Comparison of ENCODE assay signal across 19 mouse cellular contexts in the genomic region with DNA sequence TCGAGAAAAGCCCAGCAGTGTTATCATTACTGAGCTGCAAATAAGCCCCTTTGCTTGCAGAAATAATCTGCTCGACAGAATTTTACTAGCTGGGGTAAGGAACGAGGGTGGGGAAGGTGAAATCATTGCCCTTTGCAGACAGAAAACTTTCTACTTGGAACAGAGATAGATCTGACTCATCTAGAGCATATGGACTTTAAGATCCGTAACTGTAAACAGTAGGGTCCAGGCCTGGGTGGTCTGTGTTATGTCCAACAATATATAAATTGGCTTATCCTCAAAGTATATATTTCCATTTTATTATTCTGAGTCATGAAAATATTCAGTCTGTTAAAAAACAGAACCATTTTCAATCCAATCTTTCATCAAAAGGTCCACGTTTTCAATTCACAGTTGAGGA.
A peak's percentile ranks its signal among the peaks of the same experiment; 100 is the strongest.
DNase-seq lines count a peak whose midpoint lies in the region; ATAC-seq and TF ChIP-seq lines count a peak whose summit lies in the region.
"Had no signal": no experiment of that assay in that cellular context is flagged by ENCODE, and none has a peak within 500 bp of the region (broad histone marks: within the 10 kb centered on the region; RNA-seq: fewer than 3 reads in every experiment).

No protein-coding gene starts in this region.

- H3K27ac ChIP-seq in kidney, embryonic 16.5 days (ENCODE audit: low read length), result no peak overlapping the region
- H3K27ac ChIP-seq in stomach, embryonic 14.5 days (ENCODE audit: low read length), result no peak overlapping the region; the same call in 1 of the 2 replicates
- H3K27ac ChIP-seq in stomach, postnatal 0 days (replicated peaks), result no peak overlapping the region
- H3K27ac ChIP-seq in stomach, embryonic 15.5 days, result peak overlapping the region; percentile 88; the same call in 1 of the 2 replicates
- H3K27ac ChIP-seq: embryonic facial prominence, embryonic 12.5 days; forebrain, embryonic 13.5 days; hindbrain, embryonic 12.5 days had no signal

- no peak overlapping the region for H3K9ac ChIP-seq in kidney, embryonic 16.5 days (replicated peaks; ENCODE audit: low read length)
- no peak overlapping the region for H3K9ac ChIP-seq in stomach, embryonic 14.5 days (replicated peaks; ENCODE audit: low read depth, low read length)
- no peak overlapping the region for H3K9ac ChIP-seq in stomach, postnatal 0 days (ENCODE audit: low read length)
- H3K9ac ChIP-seq in stomach, embryonic 15.5 days, result no peak overlapping the region
- H3K9ac ChIP-seq: embryonic facial prominence, embryonic 12.5 days; forebrain, embryonic 13.5 days; forebrain, postnatal 0 days; heart, embryonic 13.5 days; hindbrain, embryonic 12.5 days had no signal

- no peak overlapping the region for H3K4me3 ChIP-seq in kidney, embryonic 16.5 days (ENCODE audit: low read length)
- no peak overlapping the region for H3K4me3 ChIP-seq in stomach, embryonic 14.5 days (ENCODE audit: low read depth, low read length)
- no peak overlapping the region for H3K4me3 ChIP-seq in stomach, postnatal 0 days (ENCODE audit: low read depth, low read length)
- H3K4me3 ChIP-seq in stomach, embryonic 15.5 days (replicated peaks), result no peak overlapping the region
- H3K4me3 ChIP-seq: embryonic facial prominence, embryonic 12.5 days; forebrain, embryonic 13.5 days; heart, embryonic 13.5 days; hindbrain, embryonic 12.5 days had no signal

- DNase-seq in kidney, postnatal 10 days, result no peak
- DNase-seq in stomach, postnatal 0 days (ENCODE audit: low spot score), result no peak
- DNase-seq in layer of hippocampus, postnatal 25 days (ENCODE audit: extremely low spot score in 1 of 2, low spot score in 1 of 2), result no peak
- DNase-seq: adrenal gland, adult 2 months; adrenal gland, postnatal 25 days; cerebellum, adult 18-20 months; cerebellum, adult 9-11 months; forebrain, postnatal 0 days; gastrocnemius, postnatal 14 days; heart, postnatal 10 days; heart, postnatal 4 days had no signal

- no peak for TF ChIP-seq CTCF in stomach, postnatal 0 days (IDR thresholded peaks at IDR 0.05; ENCODE audit: low read depth)

- no peak for TF ChIP-seq EP300 in stomach, postnatal 0 days (optimal IDR thresholded peaks at IDR 0.05)

- H3K4me2 ChIP-seq in kidney, embryonic 16.5 days (replicated peaks; ENCODE audit: low read depth, low read length), result no peak overlapping the region
- H3K4me2 ChIP-seq in stomach, embryonic 14.5 days (replicated peaks; ENCODE audit: low read depth, low read length), result no peak overlapping the region
- no peak overlapping the region for H3K4me2 ChIP-seq in stomach, postnatal 0 days (replicated peaks; ENCODE audit: low read depth)
- no peak overlapping the region for H3K4me2 ChIP-seq in stomach, embryonic 15.5 days
- H3K4me2 ChIP-seq: embryonic facial prominence, embryonic 12.5 days; forebrain, embryonic 13.5 days; heart, embryonic 13.5 days; hindbrain, embryonic 12.5 days had no signal

- H3K4me1 ChIP-seq in kidney, embryonic 16.5 days (ENCODE audit: insufficient read depth, low read length), result peaks cover 14% of the 10 kb centered on the region; the same call in 1 of the 2 replicates
- peaks cover 7% of the 10 kb centered on the region for H3K4me1 ChIP-seq in stomach, embryonic 14.5 days (ENCODE audit: control insufficient read depth, insufficient read depth, low read length)
- peaks cover under 1% of the 10 kb centered on the region for H3K4me1 ChIP-seq in stomach, postnatal 0 days (replicated peaks; ENCODE audit: control insufficient read depth, insufficient read depth)
- H3K4me1 ChIP-seq in stomach, embryonic 15.5 days, result peaks cover 7% of the 10 kb centered on the region; the same call in 1 of the 2 replicates
- H3K4me1 ChIP-seq: embryonic facial prominence, embryonic 12.5 days; forebrain, embryonic 13.5 days; hindbrain, embryonic 12.5 days had no signal

- ATAC-seq in kidney, embryonic 16.5 days (ENCODE audit: low FRiP score, low TSS enrichment), result peak; percentile 59; the same call in 1 of the 2 replicates
- peak; percentile 73 for ATAC-seq in stomach, embryonic 14.5 days (ENCODE audit: insufficient number of reproducible peaks, insufficient read depth, low FRiP score, low read depth)
- ATAC-seq in stomach, postnatal 0 days (ENCODE audit: low FRiP score, low TSS enrichment), result no peak
- ATAC-seq in stomach, embryonic 15.5 days (ENCODE audit: insufficient read depth, low FRiP score, low read depth), result peak; percentile 72; the same call in 1 of the 2 replicates
- ATAC-seq: forebrain, embryonic 13.5 days; forebrain, postnatal 0 days; hindbrain, embryonic 16.5 days had no signal

- 69% methylated on average over 5 of the region's 5 CpGs for WGBS in kidney, embryonic 16.5 days
- 31% methylated on average over 5 of the region's 5 CpGs for WGBS in stomach, embryonic 14.5 days
- 33% methylated on average over 5 of the region's 5 CpGs for WGBS in stomach, postnatal 0 days
- 36% methylated on average over 5 of the region's 5 CpGs for WGBS in stomach, embryonic 15.5 days

- H3K36me3 ChIP-seq in kidney, embryonic 16.5 days (ENCODE audit: insufficient read depth, low read length), result no peaks in the 10 kb centered on the region
- no peaks in the 10 kb centered on the region for H3K36me3 ChIP-seq in stomach, embryonic 14.5 days (ENCODE audit: control insufficient read depth, insufficient read depth, low read length)
- no peaks in the 10 kb centered on the region for H3K36me3 ChIP-seq in stomach, postnatal 0 days (ENCODE audit: control insufficient read depth, insufficient read depth, low read length)
- H3K36me3 ChIP-seq in stomach, embryonic 15.5 days, result no peaks in the 10 kb centered on the region
- H3K36me3 ChIP-seq: embryonic facial prominence, embryonic 12.5 days; hindbrain, embryonic 12.5 days had no signal

- no peaks in the 10 kb centered on the region for H3K27me3 ChIP-seq in kidney, embryonic 16.5 days (ENCODE audit: insufficient read depth, low read length)
- H3K27me3 ChIP-seq in stomach, embryonic 14.5 days (ENCODE audit: control insufficient read depth, insufficient read depth, low read length), result no peaks in the 10 kb centered on the region
- H3K27me3 ChIP-seq in stomach, postnatal 0 days (ENCODE audit: control insufficient read depth, insufficient read depth, low read length), result no peaks in the 10 kb centered on the region
- no peaks in the 10 kb centered on the region for H3K27me3 ChIP-seq in stomach, embryonic 15.5 days (replicated peaks)
- H3K27me3 ChIP-seq: embryonic facial prominence, embryonic 12.5 days; forebrain, embryonic 13.5 days; heart, embryonic 13.5 days; hindbrain, embryonic 12.5 days had no signal

- no peaks in the 10 kb centered on the region for H3K9me3 ChIP-seq in kidney, embryonic 16.5 days (ENCODE audit: low read length)
- no peaks in the 10 kb centered on the region for H3K9me3 ChIP-seq in stomach, embryonic 14.5 days (ENCODE audit: control insufficient read depth, low read depth, low read length)
- H3K9me3 ChIP-seq in stomach, postnatal 0 days (ENCODE audit: control insufficient read depth, low read length), result no peaks in the 10 kb centered on the region
- no peaks in the 10 kb centered on the region for H3K9me3 ChIP-seq in stomach, embryonic 15.5 days
- H3K9me3 ChIP-seq: embryonic facial prominence, embryonic 12.5 days; forebrain, embryonic 13.5 days; heart, embryonic 13.5 days; hindbrain, embryonic 12.5 days had no signal
